Mouse (Mus musculus) forebrain, embryonic 16.5 days (tissue): ENCODE results near the gene Gmps. TPM values are rescaled to one million over a fixed set of nuclear protein-coding genes. Genes with fewer than 3 reads are reported as not detected.
A peak's percentile ranks its signal among the peaks of the same experiment; 100 is the strongest.

ENCODE experiments used
- ATAC-seq: fragments of 200-750 bp; cut with Nextera tagmentation; 2 replicates; pipeline ENCODE4 v1.8.0; 2017; ENCODE audit warnings: mild to moderate bottlenecking, moderate library complexity
- H3K27ac ChIP-seq: fragments of 300-500 bp; sonication (generic); 2 replicates; pipeline ENCODE4 v1.5.1; 2014; ENCODE audit warnings: low read length, control low read depth
- H3K27me3 ChIP-seq: fragments of 300-500 bp; sonication (generic); replicated peaks from 2 replicates; pipeline ENCODE4 v1.6.1; 2014; ENCODE audit warnings: low read length; ENCODE audit not compliant: control insufficient read depth, insufficient read depth
- H3K36me3 ChIP-seq: fragments of 300-500 bp; sonication (generic); 2 replicates; pipeline ENCODE4 v1.6.1; 2014; ENCODE audit not compliant: control insufficient read depth, insufficient read depth
- H3K4me1 ChIP-seq: fragments of 300-500 bp; sonication (generic); replicated peaks from 2 replicates; pipeline ENCODE4 v1.6.1; 2014; ENCODE audit warnings: low read length; ENCODE audit not compliant: control insufficient read depth, insufficient read depth
- H3K4me2 ChIP-seq: fragments of 300-500 bp; sonication (generic); 2 replicates; pipeline ENCODE4 v1.6.1; 2014; ENCODE audit warnings: mild to moderate bottlenecking, low read length, control low read depth
- H3K4me3 ChIP-seq: fragments of 300-500 bp; sonication (generic); replicated peaks from 2 replicates; pipeline ENCODE4 v1.5.1; 2014; ENCODE audit warnings: mild to moderate bottlenecking, low read length, control low read depth
- H3K9ac ChIP-seq: fragments of 300-500 bp; sonication (generic); replicated peaks from 2 replicates; pipeline ENCODE4 v1.6.1; 2014; ENCODE audit warnings: low read depth, low read length, control low read depth
- H3K9me3 ChIP-seq: fragments of 300-500 bp; sonication (generic); 2 replicates; pipeline ENCODE4 v1.6.1; 2016; ENCODE audit warnings: low read length; ENCODE audit not compliant: control insufficient read depth
- WGBS: fragments of 180-500 bp; shearing (Covaris S2); extraction: QIAGEN DNeasy Blood & Tissue Kit; methylation state at CpG from one replicate; pipeline ENCODE4 v1.1.7; 2014; 5-methylcytosine and 5-hydroxymethylcytosine counted together
- polyA plus RNA-seq: library from polyadenylated mRNA; unstranded; fragments of >200 nt; fragmentation: Nextera tagmentation; extraction: Ambion mirVana; gene quantifications from 2 replicates; pipeline ENCODE4 v1.2.1, GENCODE M21; 2015

Gene Gmps
- polyA plus RNA-seq, 1 experiment from 2014 or later = 51.2 TPM

- Histone ChIP-seq H3K4me2 (no peak overlapping the region), H3K4me1 (peaks cover 17% of the 10 kb centered on the region), H3K9ac (no peak overlapping the region), H3K27ac (no peak overlapping the region), H3K36me3 (no peaks in the 10 kb centered on the region), H3K27me3 (peaks cover 9% of the 10 kb centered on the region), H3K9me3 (no peaks in the 10 kb centered on the region), H3K4me3 (no peak overlapping the region)
- 70% methylated on average over 2 of the region's 2 CpGs for WGBS
- no peak for ATAC-seq
Observed at GRCm38 (mm10) chr3:63965929-63966328, 10.0 kb upstream of the Gmps start.

DNA sequence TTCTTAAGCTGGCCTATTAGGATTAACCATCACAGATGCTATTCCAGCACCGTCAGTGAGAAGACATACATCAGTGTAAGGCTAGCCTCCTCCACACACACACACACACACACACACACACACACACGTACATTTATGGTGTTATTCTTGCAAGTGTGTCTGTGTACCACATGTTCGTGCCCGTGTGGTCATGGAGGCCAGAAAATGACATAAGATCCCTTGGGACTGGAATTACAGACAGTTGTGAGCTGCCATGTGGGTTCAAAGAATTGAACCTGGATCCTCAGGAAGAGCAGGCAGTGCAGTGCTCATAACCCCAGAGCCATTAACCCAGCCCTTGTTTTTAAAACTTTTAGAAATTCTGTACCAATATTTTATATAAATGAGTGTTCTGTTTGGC is 2.0 kb downstream of the Gmps start:
- H3K4me1 ChIP-seq = peaks cover 10% of the 10 kb centered on the region
- H3K9ac ChIP-seq = no peak overlapping the region
- 87% methylated on average over 4 of the region's 4 CpGs for WGBS
- H3K27me3 ChIP-seq = no peaks in the 10 kb centered on the region
- H3K4me3 ChIP-seq = no peak overlapping the region
- 0 out of 2 replicates have a peak overlapping the region, but pooled peaks have one; percentile 0 for H3K4me2 ChIP-seq
- ATAC-seq = no peak
- H3K9me3 ChIP-seq = no peaks in the 10 kb centered on the region
- peaks cover 10% of the 10 kb centered on the region; the same call in 1 of the 2 replicates for H3K36me3 ChIP-seq
- H3K27ac ChIP-seq = no peak overlapping the region

GRCm38 (mm10) chr3:63986656-63987055 is 10.8 kb downstream of the Gmps start:
- Histone ChIP-seq H3K9ac (no peak overlapping the region), H3K4me1 (no peaks in the 10 kb centered on the region), H3K27me3 (no peaks in the 10 kb centered on the region), H3K4me3 (no peak overlapping the region), H3K36me3 (peaks cover 27% of the 10 kb centered on the region), H3K27ac (no peak overlapping the region), H3K9me3 (no peaks in the 10 kb centered on the region), H3K4me2 (no peak overlapping the region)
- no peak for ATAC-seq
- 89% methylated on average over 1 of the region's 1 CpGs for WGBS

- no peaks in the 10 kb centered on the region for H3K4me1 ChIP-seq
- H3K9me3 ChIP-seq = no peaks in the 10 kb centered on the region
- H3K4me2 ChIP-seq = no peak overlapping the region
- H3K9ac ChIP-seq = no peak overlapping the region
- ATAC-seq = no peak
- H3K36me3 ChIP-seq = peaks cover 31% of the 10 kb centered on the region
- H3K27ac ChIP-seq = no peak overlapping the region
- whole genome bisulfite sequencing = 98% methylated on average over 3 of the region's 3 CpGs
- no peaks in the 10 kb centered on the region for H3K27me3 ChIP-seq
- H3K4me3 ChIP-seq = no peak overlapping the region
Observed at GRCm38 (mm10) chr3:63988722-63989440, 13.0 kb downstream of the Gmps start.

DNA sequence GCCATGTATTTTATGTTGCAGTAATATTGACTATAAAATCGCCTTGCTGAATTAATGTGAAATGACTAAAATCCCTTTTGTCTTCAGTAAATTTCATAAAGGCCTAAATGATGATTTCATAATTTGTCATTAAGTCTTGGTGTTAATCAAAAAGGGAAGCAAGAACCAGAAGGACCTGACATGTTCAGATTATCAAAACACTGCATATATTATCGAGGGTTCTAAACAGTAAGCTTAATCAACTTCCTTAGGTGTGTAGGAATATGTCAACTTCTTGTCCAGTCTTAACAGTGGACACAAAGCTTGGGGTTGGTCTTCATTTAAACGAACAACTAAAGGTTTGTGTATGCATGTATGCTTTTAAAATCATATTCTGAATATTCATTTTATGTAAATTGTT is 45.5 kb downstream of the Gmps start:
- ATAC-seq = no peak
- no peaks in the 10 kb centered on the region for H3K9me3 ChIP-seq
- H3K4me1 ChIP-seq = no peaks in the 10 kb centered on the region
- H3K27ac ChIP-seq = no peak overlapping the region
- no peaks in the 10 kb centered on the region for H3K36me3 ChIP-seq
- WGBS = 92% methylated on average over 3 of the region's 3 CpGs
- no peaks in the 10 kb centered on the region for H3K27me3 ChIP-seq
- H3K4me3 ChIP-seq = no peak overlapping the region
- no peak overlapping the region for H3K9ac ChIP-seq
- H3K4me2 ChIP-seq = no peak overlapping the region

DNA sequence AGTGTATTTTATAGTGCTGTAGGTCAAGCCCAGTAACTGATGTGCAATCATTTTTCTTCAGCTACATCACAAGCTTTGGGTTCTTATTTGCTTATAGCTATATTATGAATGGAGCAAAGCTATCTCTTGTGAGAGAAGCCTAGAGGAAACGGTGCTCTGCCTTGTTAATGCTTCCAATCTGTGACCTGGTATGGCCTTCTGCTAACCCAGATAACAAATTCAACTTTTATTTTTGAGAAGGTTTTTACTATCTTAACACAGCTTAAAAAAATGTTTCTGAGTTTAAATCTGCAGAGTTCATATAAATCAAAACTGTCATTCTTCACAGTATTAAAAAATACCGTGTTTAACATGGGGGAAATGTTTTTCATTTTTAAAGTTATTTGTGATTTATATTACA is 46.0 kb downstream of the Gmps start:
- no peak overlapping the region for H3K27ac ChIP-seq
- 89% methylated on average over 2 of the region's 2 CpGs for WGBS
- no peak for ATAC-seq

GRCm38 (mm10) chr3:64029846-64030245 is 53.9 kb downstream of the Gmps start:
- H3K4me2 ChIP-seq = no peak overlapping the region
- no peak for ATAC-seq

More for the DNA sequence above, 46.0 kb downstream of the Gmps start:
- no peak overlapping the region for H3K9ac ChIP-seq
- H3K9me3 ChIP-seq = no peaks in the 10 kb centered on the region
- H3K4me2 ChIP-seq = no peak overlapping the region
- no peaks in the 10 kb centered on the region for H3K27me3 ChIP-seq
- no peak overlapping the region for H3K4me3 ChIP-seq
- no peaks in the 10 kb centered on the region for H3K4me1 ChIP-seq
- no peaks in the 10 kb centered on the region for H3K36me3 ChIP-seq

GRCm38 (mm10) chr3:64038136-64038841 is 62.4 kb downstream of the Gmps start:
- Histone ChIP-seq H3K4me3 (no peak overlapping the region), H3K27me3 (no peaks in the 10 kb centered on the region), H3K27ac (no peak overlapping the region), H3K4me1 (0 out of 2 replicates have a peak, but pooled peaks cover 3% of the 10 kb centered on the region), H3K9ac (no peak overlapping the region), H3K36me3 (no peaks in the 10 kb centered on the region), H3K9me3 (no peaks in the 10 kb centered on the region), H3K4me2 (no peak overlapping the region)
- 78% methylated on average over 7 of the region's 7 CpGs for WGBS
- no peak for ATAC-seq

More at GRCm38 (mm10) chr3:64029846-64030245, 53.9 kb downstream of the Gmps start:
- Histone ChIP-seq H3K9ac (no peak overlapping the region), H3K27ac (no peak overlapping the region), H3K36me3 (no peaks in the 10 kb centered on the region), H3K27me3 (no peaks in the 10 kb centered on the region), H3K9me3 (no peaks in the 10 kb centered on the region), H3K4me1 (no peaks in the 10 kb centered on the region), H3K4me3 (no peak overlapping the region)
- 93% methylated on average over 4 of the region's 4 CpGs for WGBS

- 0 out of 2 replicates have a peak, but pooled peaks cover 3% of the 10 kb centered on the region for H3K4me1 ChIP-seq
- peak; percentile 83 for ATAC-seq
- H3K4me3 ChIP-seq = peak overlapping the region; percentile 35
- no peaks in the 10 kb centered on the region for H3K36me3 ChIP-seq
- H3K9me3 ChIP-seq = no peaks in the 10 kb centered on the region
- H3K27me3 ChIP-seq = no peaks in the 10 kb centered on the region
- WGBS = 4% methylated on average over 25 of the region's 25 CpGs
- H3K4me2 ChIP-seq = peak overlapping the region; percentile 59
- no peak overlapping the region for H3K27ac ChIP-seq
- H3K9ac ChIP-seq = 0 out of 2 replicates have a peak overlapping the region, but pooled peaks have one; percentile 2
Observed at GRCm38 (mm10) chr3:64039818-64040784, 64.2 kb downstream of the Gmps start.
